Mouse (Mus musculus) forebrain, embryonic 11.5 days (tissue): Measurements from ENCODE around the gene Tpmt. TPM values are rescaled to one million over a fixed set of nuclear protein-coding genes. Genes with fewer than 3 reads are reported as not detected.
A peak's percentile ranks its signal among the peaks of the same experiment; 100 is the strongest.

Experiments used
- ATAC-seq: fragments of 200-750 bp; cut with Nextera tagmentation; replicated peaks from 2 replicates; pipeline ENCODE4 v1.8.0; 2017; ENCODE audit warnings: moderate TSS enrichment; ENCODE audit not compliant: low FRiP score
- DNase-seq: peaks from one replicate; pipeline ENCODE4 v3.0.0-alpha.2; 2017; ENCODE audit warnings: low spot score
- H3K27ac ChIP-seq: fragments of 300-500 bp; sonication (generic); 2 replicates; pipeline ENCODE4 v1.5.1; 2014; ENCODE audit warnings: low read depth, low read length
- H3K27me3 ChIP-seq: fragments of 300-500 bp; sonication (generic); 2 replicates; pipeline ENCODE4 v1.6.1; 2014; ENCODE audit warnings: mild to moderate bottlenecking, low read length, mixed read lengths; ENCODE audit not compliant: control insufficient read depth, insufficient read depth
- H3K36me3 ChIP-seq: fragments of 300-500 bp; sonication (generic); 2 replicates; pipeline ENCODE4 v1.6.1; 2014; ENCODE audit warnings: mild to moderate bottlenecking, low read length, moderate library complexity, mixed read lengths; ENCODE audit not compliant: control insufficient read depth, insufficient read depth
- H3K4me1 ChIP-seq: fragments of 300-500 bp; sonication (generic); replicated peaks from 2 replicates; pipeline ENCODE4 v1.6.1; 2014; ENCODE audit warnings: low read length, mixed read lengths; ENCODE audit not compliant: control insufficient read depth, insufficient read depth
- H3K4me2 ChIP-seq: fragments of 300-500 bp; sonication (generic); 2 replicates; pipeline ENCODE4 v1.6.1; 2014; ENCODE audit warnings: low read depth, mild to moderate bottlenecking, low read length, moderate library complexity, mixed read lengths; ENCODE audit not compliant: severe bottlenecking
- H3K4me3 ChIP-seq: fragments of 300-500 bp; sonication (generic); 2 replicates; pipeline ENCODE4 v1.5.1; 2014; ENCODE audit warnings: low read depth, low read length
- H3K9ac ChIP-seq: fragments of 300-500 bp; sonication (generic); 2 replicates; pipeline ENCODE4 v1.6.1; 2014; ENCODE audit warnings: low read length
- H3K9me3 ChIP-seq: fragments of 300-500 bp; sonication (generic); 2 replicates; pipeline ENCODE4 v1.6.1; 2016; ENCODE audit warnings: low read length, mixed read lengths; ENCODE audit not compliant: control insufficient read depth
- WGBS: fragments of 180-500 bp; shearing (Covaris S2); extraction: QIAGEN DNeasy Blood & Tissue Kit; methylation state at CpG from one replicate; pipeline ENCODE4 v1.1.7; 2014; 5-methylcytosine and 5-hydroxymethylcytosine counted together
- polyA plus RNA-seq: library from polyadenylated mRNA; unstranded; fragments of >200 nt; fragmentation: Nextera tagmentation; extraction: Ambion mirVana; gene quantifications from 2 replicates; pipeline ENCODE4 v1.2.1, GENCODE M21; 2014

Gene Tpmt
- polyA plus RNA-seq, 1 experiment from 2014 or later, result 34.2 TPM

GRCm38 (mm10) chr13:47033602-47034001 is 10.9 kb downstream of the Tpmt start:
- Histone ChIP-seq H3K4me1 (no peaks in the 10 kb centered on the region), H3K36me3 (no peaks in the 10 kb centered on the region), H3K27me3 (no peaks in the 10 kb centered on the region), H3K27ac (no peak overlapping the region), H3K9ac (no peak overlapping the region), H3K9me3 (no peaks in the 10 kb centered on the region), H3K4me2 (no peak overlapping the region), H3K4me3 (no peak overlapping the region)
- WGBS, result 85% methylated on average over 4 of the region's 4 CpGs
- DNase-seq, result peak; percentile 14
- no peak for ATAC-seq

GRCm38 (mm10) chr13:47030376-47031107 is 14.0 kb downstream of the Tpmt start:
- no peaks in the 10 kb centered on the region for H3K36me3 ChIP-seq
- no peaks in the 10 kb centered on the region for H3K9me3 ChIP-seq
- DNase-seq, result peak; percentile 37
- 92% methylated on average over 17 of the region's 17 CpGs for WGBS
- H3K4me3 ChIP-seq, result no peak overlapping the region
- no peak overlapping the region for H3K9ac ChIP-seq
- H3K27ac ChIP-seq, result no peak overlapping the region
- no peaks in the 10 kb centered on the region for H3K27me3 ChIP-seq
- H3K4me2 ChIP-seq, result no peak overlapping the region
- ATAC-seq, result no peak
- no peaks in the 10 kb centered on the region for H3K4me1 ChIP-seq

GRCm38 (mm10) chr13:47020798-47021197 is 23.7 kb downstream of the Tpmt start:
- H3K27ac ChIP-seq, result no peak overlapping the region

GRCm38 (mm10) chr13:47019774-47020173 is 24.8 kb downstream of the Tpmt start:
- ATAC-seq (no peak), DNase-seq (no peak)
- Histone ChIP-seq H3K4me1 (no peaks in the 10 kb centered on the region), H3K9me3 (no peaks in the 10 kb centered on the region), H3K4me3 (no peak overlapping the region), H3K27ac (no peak overlapping the region), H3K4me2 (no peak overlapping the region), H3K36me3 (no peaks in the 10 kb centered on the region), H3K9ac (no peak overlapping the region), H3K27me3 (no peaks in the 10 kb centered on the region; the same call in 1 of the 2 replicates)
- WGBS, result 88% methylated on average over 7 of the region's 7 CpGs

More at GRCm38 (mm10) chr13:47020798-47021197, 23.7 kb downstream of the Tpmt start:
- no peak overlapping the region for H3K9ac ChIP-seq
- H3K27me3 ChIP-seq, result no peaks in the 10 kb centered on the region
- H3K4me1 ChIP-seq, result no peaks in the 10 kb centered on the region
- no peak for ATAC-seq
- no peaks in the 10 kb centered on the region for H3K36me3 ChIP-seq
- H3K4me3 ChIP-seq, result no peak overlapping the region
- no peaks in the 10 kb centered on the region for H3K9me3 ChIP-seq
- 88% methylated on average over 7 of the region's 7 CpGs for WGBS
- DNase-seq, result peak; percentile 13
- no peak overlapping the region for H3K4me2 ChIP-seq

- peak; percentile 67 for DNase-seq
- Histone ChIP-seq H3K4me2 (no peak overlapping the region), H3K27ac (no peak overlapping the region), H3K4me1 (peaks cover 4% of the 10 kb centered on the region; the same call in 1 of the 2 replicates), H3K36me3 (no peaks in the 10 kb centered on the region), H3K9ac (no peak overlapping the region), H3K9me3 (no peaks in the 10 kb centered on the region), H3K27me3 (peaks cover 7% of the 10 kb centered on the region), H3K4me3 (no peak overlapping the region)
- WGBS, result 57% methylated on average over 5 of the region's 5 CpGs
- ATAC-seq, result no peak
These were observed 27.3 kb downstream of the Tpmt start for GRCm38 (mm10) chr13:47017259-47017658.

GRCm38 (mm10) chr13:47015195-47015501 is 29.4 kb downstream of the Tpmt start:
- H3K36me3 ChIP-seq, result no peaks in the 10 kb centered on the region
- H3K9me3 ChIP-seq, result peaks cover 5% of the 10 kb centered on the region; the same call in 1 of the 2 replicates
- H3K4me2 ChIP-seq, result peak overlapping the region; percentile 89
- peaks cover 4% of the 10 kb centered on the region; the same call in 1 of the 2 replicates for H3K4me1 ChIP-seq
- H3K27me3 ChIP-seq, result peaks cover 7% of the 10 kb centered on the region
- WGBS, result 73% methylated on average over 5 of the region's 5 CpGs
- H3K4me3 ChIP-seq, result no peak overlapping the region; the same call in 1 of the 2 replicates
- DNase-seq, result no peak
- no peak overlapping the region for H3K27ac ChIP-seq
- no peak overlapping the region for H3K9ac ChIP-seq
- ATAC-seq, result no peak

- no peak within 1 kb of the TSS for H3K27ac ChIP-seq
- peak; percentile 84 for DNase-seq
- H3K9me3 ChIP-seq, result peaks cover 6% of the 10 kb centered on the region; the same call in 1 of the 2 replicates
- peak within 1 kb of the TSS; percentile 89 for H3K4me2 ChIP-seq
- H3K4me3 ChIP-seq, result peak within 1 kb of the TSS; percentile 52
- ATAC-seq, result peak; percentile 87
- peaks cover 4% of the 10 kb centered on the region; the same call in 1 of the 2 replicates for H3K4me1 ChIP-seq
- WGBS, result 5% methylated on average over 69 of the region's 73 CpGs
- H3K9ac ChIP-seq, result peak within 1 kb of the TSS; percentile 62
- H3K36me3 ChIP-seq, result no peaks in the 10 kb centered on the region
- H3K27me3 ChIP-seq, result peaks cover 7% of the 10 kb centered on the region
These were observed 30.0 kb downstream of the Tpmt start, which contains the start of gene Nhlrc1 for GRCm38 (mm10) chr13:47014334-47015194. Gene Nhlrc1 (minus strand): TSS chr13:47014850.

GRCm38 (mm10) chr13:47013740-47014139 is 30.8 kb downstream of the Tpmt start:
- Histone ChIP-seq H3K4me1 (peaks cover 4% of the 10 kb centered on the region; the same call in 1 of the 2 replicates), H3K27me3 (peaks cover 7% of the 10 kb centered on the region), H3K9me3 (peaks cover 6% of the 10 kb centered on the region; the same call in 1 of the 2 replicates), H3K4me3 (peak overlapping the region; percentile 52; the same call in 1 of the 2 replicates), H3K36me3 (no peaks in the 10 kb centered on the region), H3K27ac (no peak overlapping the region), H3K4me2 (peak overlapping the region; percentile 89), H3K9ac (no peak overlapping the region; the same call in 1 of the 2 replicates)
- 53% methylated on average over 10 of the region's 10 CpGs for WGBS
- ATAC-seq (no peak), DNase-seq (peak; percentile 48)
